Mouse (Mus musculus) kidney, postnatal 0 days (tissue): ENCODE measurements at regions not wholly inside any gene's neighbourhood (a gene's known extent, or its start where the extent isn't known, plus 50 kb on each side); places are given as distances from the start of the nearest gene placed in this dataset.

Source experiments
- ATAC-seq: fragments of 200-750 bp; cut with Nextera tagmentation; replicated peaks from 2 replicates; pipeline ENCODE4 v1.8.0; 2017; ENCODE audit warnings: low read depth, moderate number of reproducible peaks, moderate TSS enrichment, moderate library complexity; ENCODE audit not compliant: low FRiP score
- DNase-seq: peaks from one replicate; pipeline ENCODE4 v3.0.0-alpha.2; 2016; ENCODE audit warnings: low spot score
- H3K27ac ChIP-seq: fragments of 300-500 bp; sonication (generic); 2 replicates; pipeline ENCODE4 v1.5.1; 2014; ENCODE audit warnings: mild to moderate bottlenecking
- H3K27me3 ChIP-seq: fragments of 300-500 bp; sonication (generic); 2 replicates; pipeline ENCODE4 v1.6.1; 2014; ENCODE audit warnings: low read length, mixed read lengths; ENCODE audit not compliant: insufficient read depth
- H3K36me3 ChIP-seq: fragments of 300-500 bp; sonication (generic); 2 replicates; pipeline ENCODE4 v1.6.1; 2014; ENCODE audit warnings: low read length, mixed read lengths; ENCODE audit not compliant: insufficient read depth
- H3K4me1 ChIP-seq: fragments of 300-500 bp; sonication (generic); replicated peaks from 2 replicates; pipeline ENCODE4 v1.6.1; 2014; ENCODE audit warnings: antibody characterized with exemption, low read length, mixed read lengths; ENCODE audit not compliant: insufficient read depth
- H3K4me2 ChIP-seq: fragments of 300-500 bp; sonication (generic); 2 replicates; pipeline ENCODE4 v1.6.1; 2014; ENCODE audit warnings: mild to moderate bottlenecking, low read length, moderate library complexity, mixed read lengths
- H3K4me3 ChIP-seq: fragments of 300-500 bp; sonication (generic); replicated peaks from 2 replicates; pipeline ENCODE4 v1.5.1; 2014; ENCODE audit warnings: low read depth, low read length
- H3K9ac ChIP-seq: fragments of 300-500 bp; sonication (generic); 2 replicates; pipeline ENCODE4 v1.6.1; 2014; ENCODE audit warnings: low read depth, low read length
- H3K9me3 ChIP-seq: fragments of 300-500 bp; sonication (generic); replicated peaks from 2 replicates; pipeline ENCODE4 v1.6.1; 2016; ENCODE audit warnings: low read length, inconsistent platforms, mixed read lengths
- CTCF ChIP-seq: IDR thresholded peaks from 2 replicates; pipeline ENCODE4 v1.5.1; 2016; ENCODE audit warnings: antibody characterized with exemption, low read depth, mild to moderate bottlenecking, moderate library complexity
- WGBS: fragments of 180-500 bp; shearing (Covaris S2); extraction: QIAGEN DNeasy Blood & Tissue Kit; methylation state at CpG from one replicate; pipeline ENCODE4 v1.1.7; 2014; 5-methylcytosine and 5-hydroxymethylcytosine counted together

GRCm38 (mm10) chr19:59630706-59631105 lies 172.5 kb downstream of the Emx2 start:
- peak overlapping the region; percentile 75 for H3K27ac ChIP-seq
- peak; percentile 75 for DNase-seq
- H3K9ac ChIP-seq: no peak overlapping the region
- 0 out of 2 replicates have a peak overlapping the region, but pooled peaks have one; percentile 18 for H3K4me2 ChIP-seq
- H3K36me3 ChIP-seq: no peaks in the 10 kb centered on the region
- peaks cover 4% of the 10 kb centered on the region; the same call in 1 of the 2 replicates for H3K4me1 ChIP-seq
- H3K27me3 ChIP-seq: no peaks in the 10 kb centered on the region
- ATAC-seq: peak; percentile 3; the same call in 1 of the 2 replicates
- 22% methylated on average over 4 of the region's 4 CpGs for WGBS
- no peak overlapping the region for H3K4me3 ChIP-seq
- no peaks in the 10 kb centered on the region for H3K9me3 ChIP-seq
- no peak for TF ChIP-seq CTCF

DNA sequence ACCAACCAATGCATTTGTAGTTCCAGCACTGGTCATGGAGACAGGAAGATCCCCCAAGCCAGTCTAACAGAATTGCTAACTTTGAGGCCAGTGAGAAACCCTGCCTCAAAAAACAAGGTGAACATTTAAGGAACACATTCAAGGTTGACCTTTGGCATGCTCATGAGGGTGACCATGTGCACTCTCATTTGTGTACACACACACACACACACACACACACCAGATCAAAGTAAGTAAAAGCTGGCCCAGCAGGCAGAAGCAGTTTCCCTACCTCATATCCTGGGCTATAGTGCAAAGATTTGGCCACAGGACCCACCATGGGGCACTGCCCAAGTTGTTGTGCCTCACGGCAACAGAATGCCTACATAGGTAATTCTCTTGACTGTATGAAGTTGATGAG lies 173.4 kb downstream of the Emx2 start:
- H3K9me3 ChIP-seq: no peaks in the 10 kb centered on the region
- TF ChIP-seq CTCF: no peak
- peak overlapping the region; percentile 64 for H3K27ac ChIP-seq
- 75% methylated on average over 1 of the region's 1 CpGs for WGBS
- no peaks in the 10 kb centered on the region for H3K36me3 ChIP-seq
- ATAC-seq (0 out of 2 replicates have a peak, but pooled peaks have one; percentile 23), DNase-seq (no peak)
- no peak overlapping the region for H3K4me3 ChIP-seq
- no peak overlapping the region for H3K9ac ChIP-seq
- H3K4me1 ChIP-seq: peaks cover 4% of the 10 kb centered on the region; the same call in 1 of the 2 replicates
- H3K4me2 ChIP-seq: no peak overlapping the region
- H3K27me3 ChIP-seq: no peaks in the 10 kb centered on the region

GRCm38 (mm10) chr19:59636271-59636670 lies 178.1 kb downstream of the Emx2 start:
- Histone ChIP-seq H3K4me1 (0 out of 2 replicates have a peak, but pooled peaks cover 4% of the 10 kb centered on the region), H3K4me3 (no peak overlapping the region), H3K9me3 (no peaks in the 10 kb centered on the region), H3K27ac (no peak overlapping the region), H3K4me2 (no peak overlapping the region), H3K9ac (no peak overlapping the region), H3K36me3 (no peaks in the 10 kb centered on the region), H3K27me3 (no peaks in the 10 kb centered on the region)
- WGBS: 46% methylated on average over 8 of the region's 8 CpGs
- no peak for ATAC-seq
- TF ChIP-seq CTCF: no peak
- no peak for DNase-seq

DNA sequence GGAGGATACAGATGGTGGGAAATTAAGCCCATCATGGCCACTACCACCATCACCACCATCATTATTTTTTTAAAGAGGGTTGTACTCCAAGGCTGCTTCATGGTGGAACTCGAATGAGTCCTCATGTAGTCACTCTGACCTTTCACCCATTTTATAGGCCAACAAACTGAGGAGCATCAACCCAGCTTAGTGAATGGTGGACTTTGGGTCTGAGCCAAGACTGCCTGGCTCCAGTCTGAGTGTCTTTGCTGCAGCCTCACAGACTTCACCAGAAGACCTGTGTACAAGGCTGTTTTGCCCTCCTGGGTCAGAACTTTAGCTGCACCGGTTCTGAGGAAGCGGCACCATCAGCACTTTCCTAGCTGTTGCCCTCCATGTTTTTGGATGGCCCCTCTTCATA lies 184.4 kb downstream of the Emx2 start:
- no peak for TF ChIP-seq CTCF
- H3K9ac ChIP-seq: no peak overlapping the region
- H3K4me3 ChIP-seq: no peak overlapping the region
- no peaks in the 10 kb centered on the region for H3K27me3 ChIP-seq
- no peak overlapping the region for H3K4me2 ChIP-seq
- H3K27ac ChIP-seq: no peak overlapping the region
- 82% methylated on average over 3 of the region's 3 CpGs for WGBS
- H3K9me3 ChIP-seq: no peaks in the 10 kb centered on the region
- no peak for ATAC-seq
- no peak for DNase-seq
- H3K4me1 ChIP-seq: no peaks in the 10 kb centered on the region
- H3K36me3 ChIP-seq: no peaks in the 10 kb centered on the region

GRCm38 (mm10) chr19:59646231-59646630 lies 188.1 kb downstream of the Emx2 start:
- 84% methylated on average over 8 of the region's 8 CpGs for WGBS
- no peak for ATAC-seq
- Histone ChIP-seq H3K4me3 (no peak overlapping the region), H3K27ac (no peak overlapping the region), H3K4me2 (no peak overlapping the region), H3K9me3 (no peaks in the 10 kb centered on the region), H3K9ac (no peak overlapping the region), H3K4me1 (no peaks in the 10 kb centered on the region), H3K27me3 (no peaks in the 10 kb centered on the region), H3K36me3 (no peaks in the 10 kb centered on the region)
- TF ChIP-seq CTCF: no peak
- no peak for DNase-seq

GRCm38 (mm10) chr19:59646656-59647055 lies 188.5 kb downstream of the Emx2 start:
- no peak overlapping the region for H3K4me3 ChIP-seq
- no peaks in the 10 kb centered on the region for H3K4me1 ChIP-seq
- H3K9me3 ChIP-seq: no peaks in the 10 kb centered on the region
- DNase-seq (no peak), ATAC-seq (no peak)
- TF ChIP-seq CTCF: no peak
- no peak overlapping the region for H3K27ac ChIP-seq
- H3K27me3 ChIP-seq: no peaks in the 10 kb centered on the region
- no peaks in the 10 kb centered on the region for H3K36me3 ChIP-seq
- H3K9ac ChIP-seq: no peak overlapping the region
- H3K4me2 ChIP-seq: no peak overlapping the region
- 51% methylated on average over 7 of the region's 7 CpGs for WGBS

DNA sequence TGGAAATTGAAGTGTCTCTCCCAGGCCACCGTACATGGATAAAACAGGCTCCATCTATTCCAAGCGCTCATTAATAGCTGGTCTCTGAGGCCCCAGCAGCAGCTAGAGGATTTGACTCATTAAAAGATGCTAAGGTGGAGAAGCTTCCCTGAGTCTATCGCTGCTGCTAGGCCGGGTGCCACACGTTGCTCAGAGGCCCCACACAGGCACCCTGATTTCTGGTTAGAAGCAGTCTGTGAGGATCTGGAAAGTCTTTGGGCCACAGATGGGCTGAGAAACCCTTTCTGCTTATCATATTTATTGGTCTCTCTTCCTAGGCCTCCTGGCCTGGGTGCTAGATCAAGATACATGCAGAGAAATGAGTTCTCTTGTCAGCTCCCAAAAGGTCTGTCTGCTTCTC lies 191.2 kb downstream of the Emx2 start:
- Histone ChIP-seq H3K27ac (no peak overlapping the region), H3K4me2 (no peak overlapping the region), H3K9ac (no peak overlapping the region), H3K27me3 (no peaks in the 10 kb centered on the region), H3K4me1 (no peaks in the 10 kb centered on the region), H3K36me3 (no peaks in the 10 kb centered on the region), H3K4me3 (no peak overlapping the region), H3K9me3 (no peaks in the 10 kb centered on the region)
- no peak for TF ChIP-seq CTCF
- ATAC-seq (no peak), DNase-seq (no peak)
- 87% methylated on average over 5 of the region's 5 CpGs for WGBS
